Mouse (Mus musculus) telencephalon, adult 2 months (tissue): ENCODE measurements around the gene Fam135a.

Source experiments
- DNase-seq: peaks from one replicate; pipeline ENCODE4 v3.0.0-alpha.2; 2011; ENCODE audit warnings: low read depth, low spot score

Gene Fam135a

DNA sequence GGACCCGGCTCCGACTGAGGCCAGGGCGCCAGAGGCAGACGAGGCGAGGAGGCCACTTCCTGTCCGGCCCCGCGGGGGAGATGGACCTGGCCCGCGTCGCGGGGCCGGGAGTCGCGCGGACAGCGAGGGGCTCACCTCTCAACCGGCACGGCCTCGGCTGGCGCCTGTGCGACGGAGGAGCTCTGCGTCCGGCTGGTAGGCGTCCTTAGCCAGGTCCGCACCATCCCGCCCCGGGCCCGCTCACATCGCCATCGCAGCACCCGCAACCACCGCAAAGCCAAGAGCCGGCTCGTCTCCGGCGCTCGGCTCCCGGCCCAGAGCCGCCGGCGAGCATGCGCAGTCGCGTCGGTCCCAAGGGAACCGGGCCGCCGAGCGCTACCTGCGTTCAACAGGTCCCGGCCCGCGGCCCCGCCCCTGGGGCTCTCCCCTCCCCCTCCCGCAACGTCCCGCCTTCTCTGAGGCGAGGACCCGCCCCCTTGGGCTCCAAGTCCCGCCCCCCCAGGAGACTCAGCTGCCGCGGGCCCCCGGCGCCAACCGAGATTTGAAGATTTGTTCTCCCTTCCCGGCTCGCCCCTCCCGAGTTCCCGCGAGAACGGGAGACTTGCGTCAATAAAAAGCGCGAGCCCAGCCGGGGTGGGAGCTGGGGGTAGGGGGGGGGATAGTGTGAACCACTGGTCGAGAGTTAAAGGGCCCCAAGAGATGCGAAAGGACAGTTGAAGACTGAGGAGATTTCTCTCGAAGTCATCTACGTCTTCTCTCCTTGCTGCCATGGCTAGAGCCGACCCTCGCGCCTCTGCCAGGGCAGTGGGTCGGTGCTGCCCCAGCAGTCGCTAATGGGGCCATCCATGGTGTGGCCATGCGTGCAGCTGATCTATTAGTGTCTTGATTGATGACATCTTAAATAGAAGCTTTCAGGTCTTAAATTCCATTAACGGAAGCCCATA lies at the start of gene Fam135a:
Gene Fam135a (minus strand): TSS at position 416 of the 944 bp plus-strand sequence.
- DNase-seq, result peak; percentile 92

GRCm38 (mm10) chr1:24143504-24143903 lies 43.4 kb upstream of the Fam135a start:
- DNase-seq, result no peak

DNA sequence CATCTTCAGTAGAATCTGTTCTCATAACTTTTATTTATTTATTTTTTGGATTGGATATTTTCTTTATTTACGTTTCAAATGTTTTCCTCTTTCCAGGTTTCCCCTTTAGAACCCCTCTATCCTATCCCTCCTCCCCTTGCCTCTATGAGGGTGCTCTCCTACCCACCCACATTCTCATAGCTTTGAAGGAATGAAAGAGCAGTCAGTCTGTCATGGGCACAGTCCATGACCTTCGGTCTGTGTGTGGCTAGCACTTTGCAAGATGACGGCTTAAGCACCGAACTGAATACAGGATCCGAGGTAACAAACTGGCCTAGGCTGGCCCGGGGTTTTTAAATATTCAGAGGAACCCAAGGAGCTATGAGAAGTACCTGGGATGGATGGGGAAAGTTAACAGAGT lies 40.4 kb upstream of the Fam135a start:
- DNase-seq, result no peak

- DNase-seq, result no peak
These were observed 37.0 kb upstream of the Fam135a start for GRCm38 (mm10) chr1:24137133-24137532.

GRCm38 (mm10) chr1:24134792-24135191 lies 34.7 kb upstream of the Fam135a start:
- DNase-seq, result peak; percentile 44

DNA sequence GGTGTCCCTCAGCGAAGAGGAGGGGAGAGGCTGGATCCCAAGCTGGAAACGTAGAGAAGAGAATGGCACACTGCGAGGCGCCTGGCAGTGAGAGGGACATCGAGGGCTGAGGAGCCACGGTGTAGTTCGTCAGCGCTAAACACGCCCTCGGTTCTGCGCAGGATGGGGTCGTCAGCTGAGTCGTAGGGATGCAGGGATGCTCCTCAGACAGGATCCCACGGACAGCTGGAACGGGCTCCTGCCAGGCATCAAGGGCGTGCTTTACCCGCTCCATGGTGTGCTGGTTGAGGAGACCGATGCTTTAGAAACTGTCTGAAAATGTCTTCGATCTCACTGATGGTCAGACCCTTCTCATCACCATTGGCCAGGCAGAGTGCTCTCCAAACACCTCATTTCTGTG lies 33.7 kb upstream of the Fam135a start:
- DNase-seq, result no peak

DNA sequence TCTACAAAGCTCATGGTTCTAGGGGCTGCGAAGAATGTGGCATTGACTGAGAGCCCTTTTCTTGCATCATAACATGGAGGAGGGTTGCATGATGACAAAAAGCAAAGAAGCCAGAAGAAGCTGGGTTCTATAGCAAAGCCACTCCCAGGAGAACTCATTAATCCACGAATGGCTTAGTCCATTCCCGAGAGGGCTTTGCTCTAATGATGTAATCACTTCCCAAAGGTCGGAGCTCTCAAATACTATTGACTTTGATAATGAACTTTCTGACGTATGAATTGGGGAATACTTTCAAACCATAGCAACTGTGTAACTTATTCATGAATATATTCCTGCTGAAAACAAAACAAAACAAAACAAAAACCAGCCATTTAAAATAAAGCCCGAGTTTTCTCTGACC lies 27.7 kb upstream of the Fam135a start:
- DNase-seq, result no peak

DNA sequence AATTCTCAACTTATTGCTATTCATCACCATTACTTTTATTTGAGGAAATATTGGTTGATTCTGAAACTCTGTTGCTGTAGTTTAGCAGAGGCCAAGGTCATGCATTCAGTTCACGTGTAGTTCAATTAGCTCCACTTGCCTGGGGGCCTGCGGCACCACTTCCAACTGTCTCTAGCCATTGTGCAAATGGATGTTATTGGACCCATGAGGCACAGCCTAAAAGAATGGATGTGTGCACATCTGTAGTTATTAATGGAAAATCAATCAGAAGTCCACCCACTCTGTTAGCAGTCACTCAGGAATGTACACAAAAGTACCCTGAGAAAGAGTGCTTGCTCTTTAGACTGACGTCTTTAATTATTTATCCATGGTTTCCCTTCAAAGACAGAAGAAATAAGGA lies 24.5 kb upstream of the Fam135a start:
- no peak for DNase-seq

- peak; percentile 86 for DNase-seq
These were observed 22.4 kb upstream of the Fam135a start for GRCm38 (mm10) chr1:24122582-24122981.

DNA sequence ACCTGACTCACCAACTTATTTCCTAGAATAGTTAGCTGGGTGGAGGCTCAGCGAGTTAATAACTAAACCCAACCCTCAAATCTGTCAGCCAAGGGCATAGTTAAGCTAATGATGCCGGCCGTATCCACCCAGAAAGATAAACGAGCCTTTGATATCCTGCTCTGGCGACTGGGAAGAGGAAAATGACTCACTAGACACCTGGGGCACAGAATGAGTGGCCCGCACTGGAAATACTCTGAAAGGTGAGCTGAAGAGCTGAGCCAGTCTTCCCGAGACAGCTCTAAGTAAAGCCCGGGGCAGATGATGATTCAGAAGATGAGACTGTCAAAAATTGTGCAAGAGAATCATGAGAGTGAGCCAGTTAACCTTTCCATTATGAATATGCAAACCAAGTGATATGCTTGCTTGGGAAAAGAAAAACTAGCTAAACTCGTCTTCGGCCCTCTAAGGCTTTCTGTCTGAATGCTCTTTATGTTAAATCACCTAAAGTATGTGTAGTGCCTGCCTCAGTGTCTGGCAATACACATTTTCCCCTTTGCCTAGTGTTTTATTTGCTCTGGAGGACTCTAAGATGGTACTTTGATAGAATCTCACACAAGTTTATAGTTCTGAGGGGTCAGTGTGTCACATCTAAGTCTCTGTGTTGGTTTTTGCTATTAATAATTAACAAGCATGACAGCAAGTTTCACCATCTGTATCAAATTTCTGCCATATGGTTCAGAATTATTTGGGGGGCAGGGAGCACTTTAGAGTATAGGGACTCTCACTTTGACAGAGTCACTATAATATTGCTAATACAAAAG lies 8.0 kb upstream of the Fam135a start:
- no peak for DNase-seq

DNA sequence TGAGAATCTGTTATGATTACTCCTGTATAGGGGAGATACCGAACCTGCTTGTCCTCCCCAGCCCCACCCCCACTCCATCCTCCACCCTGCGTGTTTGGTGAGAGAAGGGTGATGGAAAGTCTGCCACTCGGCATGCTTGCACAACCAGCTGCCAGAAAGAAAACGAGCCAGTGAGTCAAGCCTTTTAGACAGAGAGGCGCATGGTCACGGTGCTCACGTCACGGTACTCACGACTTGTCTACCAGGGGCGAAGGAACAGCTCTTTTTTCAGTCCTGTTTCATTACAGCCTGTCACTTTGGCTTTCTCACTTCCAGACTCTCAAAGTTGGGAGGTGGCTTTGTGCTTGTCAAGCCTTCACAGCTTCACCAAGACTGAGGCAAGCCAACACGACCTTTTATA lies 7.2 kb upstream of the Fam135a start:
- DNase-seq, result no peak

DNA sequence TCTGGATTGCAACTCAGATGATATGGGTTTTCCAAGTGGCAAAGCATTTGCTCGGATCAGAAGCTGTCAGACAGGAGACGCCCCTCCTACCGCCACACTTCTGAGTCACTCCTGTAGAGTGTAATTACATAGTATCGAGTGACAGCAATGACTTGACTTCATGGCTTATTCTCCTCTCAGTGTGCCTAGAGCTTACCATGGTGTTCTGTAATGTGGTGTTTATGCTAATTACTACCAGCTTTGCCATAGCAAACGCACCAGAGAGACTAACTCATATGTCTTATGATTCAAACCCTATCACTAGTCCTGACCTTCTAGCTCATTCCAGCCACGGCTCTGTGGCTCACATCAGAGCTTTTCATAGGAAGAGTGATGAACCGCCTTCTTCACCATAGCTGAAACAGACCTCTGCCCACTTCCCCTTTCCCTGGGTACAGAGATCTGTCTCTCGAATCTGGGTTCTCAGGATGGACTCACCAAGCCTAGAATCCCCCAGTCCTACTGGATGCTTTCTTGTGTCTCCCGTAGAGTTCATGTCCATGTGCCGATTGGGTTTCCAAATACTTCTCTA lies 2.5 kb upstream of the Fam135a start:
- no peak for DNase-seq

GRCm38 (mm10) chr1:24100870-24101358 lies 773 bp upstream of the Fam135a start:
- DNase-seq, result no peak

DNA sequence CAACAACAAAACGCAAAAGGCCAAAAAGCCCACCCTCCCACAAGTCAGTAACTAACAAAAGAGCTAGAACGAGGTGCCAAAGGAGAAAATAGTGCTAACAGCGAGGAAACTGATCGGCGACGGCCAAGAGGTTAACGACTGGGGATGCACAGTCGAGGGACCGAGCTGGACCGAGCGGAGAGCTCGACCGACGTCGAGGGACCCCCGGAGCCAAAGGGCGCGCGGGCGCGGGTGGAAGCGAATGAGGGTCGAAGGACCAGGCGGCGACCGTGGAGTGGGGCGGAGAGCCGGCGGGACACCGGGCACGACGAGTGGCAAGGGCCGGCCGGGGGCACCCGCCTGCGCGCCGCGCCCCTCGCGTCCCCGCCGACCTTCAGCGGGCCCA lies 608 bp downstream of the Fam135a start:
- no peak for DNase-seq

- no peak for DNase-seq
These were observed 2.6 kb downstream of the Fam135a start for GRCm38 (mm10) chr1:24097541-24097940.

DNA sequence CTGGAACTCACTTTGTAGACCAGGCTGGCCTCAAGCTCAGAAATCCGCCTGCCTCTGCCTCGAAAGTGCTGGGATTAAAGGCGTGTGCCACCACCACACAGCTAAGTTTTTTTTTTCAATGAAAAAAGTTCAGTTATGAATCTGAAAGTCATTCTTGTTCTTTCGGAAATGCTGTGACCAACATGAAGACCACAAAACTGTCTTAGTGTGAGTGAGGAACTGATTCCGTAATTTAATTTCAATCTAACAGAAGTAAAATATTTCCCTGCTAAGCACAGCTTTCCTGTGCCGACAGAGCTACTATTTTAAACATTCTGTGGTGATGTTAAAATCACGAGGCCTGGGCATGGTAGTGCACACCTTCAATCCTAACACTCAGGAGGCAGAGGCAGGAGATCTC lies 7.7 kb downstream of the Fam135a start:
- DNase-seq, result no peak

GRCm38 (mm10) chr1:24090603-24091002 lies 9.5 kb downstream of the Fam135a start:
- no peak for DNase-seq

GRCm38 (mm10) chr1:24090094-24090493 lies 10.0 kb downstream of the Fam135a start:
- no peak for DNase-seq

GRCm38 (mm10) chr1:24086176-24086575 lies 14.0 kb downstream of the Fam135a start:
- no peak for DNase-seq

GRCm38 (mm10) chr1:24074396-24074795 lies 25.7 kb downstream of the Fam135a start:
- peak; percentile 35 for DNase-seq

DNA sequence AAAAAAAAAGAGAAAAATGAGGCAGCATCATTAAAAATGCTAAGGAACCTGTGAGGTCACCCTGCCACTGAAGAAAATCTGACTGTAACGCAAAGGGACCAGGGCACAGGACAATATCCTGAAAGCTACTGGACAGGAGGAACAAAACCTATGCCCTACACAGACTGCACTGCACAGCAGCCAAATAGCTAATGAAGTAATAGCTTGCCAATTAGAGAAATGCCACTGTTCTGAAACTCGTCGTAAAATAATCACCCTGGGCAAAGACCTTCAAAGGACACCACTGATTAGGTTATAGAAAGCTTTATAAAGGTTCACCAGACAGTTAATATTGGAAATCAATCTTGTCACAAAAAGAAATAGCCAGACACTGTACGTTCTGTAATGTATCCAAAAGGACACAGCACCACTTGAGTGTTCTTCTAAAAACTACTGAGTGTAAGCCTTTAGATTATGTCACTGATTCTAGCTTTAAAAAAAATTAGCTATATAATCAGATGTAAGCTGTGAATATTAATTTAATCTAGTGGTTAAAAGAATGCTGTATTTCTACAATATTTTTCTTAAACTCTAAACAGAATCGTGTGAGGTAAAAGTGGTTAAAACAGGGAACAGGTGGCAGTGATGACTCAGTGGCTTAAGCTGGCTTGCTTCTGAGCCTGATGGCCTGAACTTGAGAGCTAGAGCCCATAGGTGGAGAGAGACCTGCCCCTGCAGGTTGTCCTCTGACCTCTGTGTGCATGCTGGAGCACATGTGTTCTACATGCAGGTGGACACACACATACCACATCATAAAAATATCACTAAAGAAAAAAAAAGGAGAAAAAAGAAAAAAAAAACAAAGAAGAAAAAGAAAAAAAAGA lies 26.5 kb downstream of the Fam135a start:
- DNase-seq, result no peak
